Mouse (Mus musculus) testis, adult 2 months (tissue): ENCODE measurements around the gene Ptgds.

ENCODE experiments used
- CTCF ChIP-seq: fragments of 200-500 bp; IDR thresholded peaks from 2 replicates; pipeline ENCODE4 v1.5.1; 2012; ENCODE audit warnings: low read depth, mild to moderate bottlenecking, inconsistent platforms, low read length, moderate library complexity; ENCODE audit not compliant: control insufficient read depth, insufficient read depth, insufficient replicate concordance
- POLR2A ChIP-seq: fragments of 200-500 bp; IDR thresholded peaks from 2 replicates; pipeline ENCODE4 v1.6.1; 2012; ENCODE audit warnings: low read depth, mild to moderate bottlenecking, inconsistent platforms, low read length, moderate library complexity; ENCODE audit not compliant: control insufficient read depth

- TF ChIP-seq CTCF (no peak), POLR2A (no peak)
These were observed 28.8 kb downstream of the Ptgds start for GRCm38 (mm10) chr2:25441067-25441466.
